Mouse (Mus musculus) cerebellum, adult 9-11 months (tissue): ENCODE results near the gene Car1.
"Not testable (repeated sequence)": the region's sequence is repeated elsewhere in the genome, so short reads cannot be mapped to it uniquely, and the experiment has no call there.

Experiments
- DNase-seq: peaks from one replicate; pipeline ENCODE4 v3.0.0; 2022

Gene Car1

GRCm38 (mm10) chr3:14808211-14808610 lies at the start of gene Car1:
Gene Car1 (minus strand): TSS chr3:14808368.
- DNase-seq, result no peak

GRCm38 (mm10) chr3:14857874-14858273 lies 49.7 kb upstream of the Car1 start:
- no peak for DNase-seq

- no peak for DNase-seq
These were observed 46.3 kb upstream of the Car1 start for GRCm38 (mm10) chr3:14854446-14854845.

- no peak for DNase-seq
These were observed 45.8 kb upstream of the Car1 start for GRCm38 (mm10) chr3:14853966-14854365.

- no peak for DNase-seq
These were observed 40.6 kb upstream of the Car1 start for GRCm38 (mm10) chr3:14848587-14849254.

GRCm38 (mm10) chr3:14839466-14840118 lies 31.4 kb upstream of the Car1 start:
- no peak for DNase-seq

- DNase-seq, result no peak
These were observed 30.8 kb upstream of the Car1 start for GRCm38 (mm10) chr3:14838936-14839335.

- DNase-seq, result no peak
These were observed 24.6 kb upstream of the Car1 start for GRCm38 (mm10) chr3:14832766-14833165.

- DNase-seq, result no peak
These were observed 23.2 kb upstream of the Car1 start for GRCm38 (mm10) chr3:14831219-14831835.

- DNase-seq, result no peak
These were observed 20.7 kb upstream of the Car1 start for GRCm38 (mm10) chr3:14828896-14829295.

GRCm38 (mm10) chr3:14819844-14820504 lies 11.8 kb upstream of the Car1 start:
- no peak for DNase-seq

- DNase-seq, result not testable (repeated sequence)
These were observed 7.2 kb upstream of the Car1 start for GRCm38 (mm10) chr3:14815396-14815795.

GRCm38 (mm10) chr3:14806702-14807101 lies 1.5 kb downstream of the Car1 start:
- DNase-seq, result no peak

- DNase-seq, result no peak
These were observed 2.2 kb downstream of the Car1 start for GRCm38 (mm10) chr3:14805962-14806361.

GRCm38 (mm10) chr3:14804906-14805305 lies 3.3 kb downstream of the Car1 start:
- no peak for DNase-seq

GRCm38 (mm10) chr3:14797069-14797468 lies 11.1 kb downstream of the Car1 start:
- DNase-seq, result no peak

- DNase-seq, result no peak
These were observed 12.7 kb downstream of the Car1 start for GRCm38 (mm10) chr3:14795292-14796020.

GRCm38 (mm10) chr3:14792032-14792431 lies 16.1 kb downstream of the Car1 start:
- DNase-seq, result no peak

- DNase-seq, result no peak
These were observed 20.6 kb downstream of the Car1 start for GRCm38 (mm10) chr3:14787607-14788006.

- DNase-seq, result no peak
These were observed 21.0 kb downstream of the Car1 start for GRCm38 (mm10) chr3:14787136-14787535.

- no peak for DNase-seq
These were observed 21.6 kb downstream of the Car1 start for GRCm38 (mm10) chr3:14786551-14787079.

- no peak for DNase-seq
These were observed 22.8 kb downstream of the Car1 start for GRCm38 (mm10) chr3:14785353-14785752.

- DNase-seq, result not testable (repeated sequence)
These were observed 25.0 kb downstream of the Car1 start for GRCm38 (mm10) chr3:14783198-14783597.
